Mouse (Mus musculus) embryonic facial prominence, embryonic 14.5 days (tissue): ENCODE results near the gene Ap1m1. TPM values are rescaled to one million over a fixed set of nuclear protein-coding genes. Genes with fewer than 3 reads are reported as not detected.

ENCODE experiments used
- ATAC-seq: fragments of 200-750 bp; cut with Nextera tagmentation; 2 replicates; pipeline ENCODE4 v1.8.0; 2017; ENCODE audit warnings: low read depth, moderate number of reproducible peaks, moderate TSS enrichment
- DNase-seq: peaks from one replicate; pipeline ENCODE4 v3.0.0-alpha.2; 2015; ENCODE audit warnings: low spot score
- H3K27ac ChIP-seq: fragments of 300-500 bp; sonication (generic); replicated peaks from 2 replicates; pipeline ENCODE4 v1.5.1; 2014; ENCODE audit warnings: low read depth, mild to moderate bottlenecking, low read length, moderate library complexity
- H3K27me3 ChIP-seq: fragments of 300-500 bp; sonication (generic); replicated peaks from 2 replicates; pipeline ENCODE4 v1.6.1; 2014; ENCODE audit warnings: low read length; ENCODE audit not compliant: control insufficient read depth, insufficient read depth
- H3K36me3 ChIP-seq: fragments of 300-500 bp; sonication (generic); 2 replicates; pipeline ENCODE4 v1.6.1; 2014; ENCODE audit warnings: low read length, mixed read lengths; ENCODE audit not compliant: control insufficient read depth, insufficient read depth
- H3K4me1 ChIP-seq: fragments of 300-500 bp; sonication (generic); 2 replicates; pipeline ENCODE4 v1.6.1; 2014; ENCODE audit warnings: antibody characterized with exemption, low read length; ENCODE audit not compliant: control insufficient read depth, insufficient read depth
- H3K4me2 ChIP-seq: fragments of 300-500 bp; sonication (generic); 2 replicates; pipeline ENCODE4 v1.6.1; 2014; ENCODE audit warnings: low read depth, mild to moderate bottlenecking, low read length, moderate library complexity, mixed read lengths
- H3K4me3 ChIP-seq: fragments of 300-500 bp; sonication (generic); 2 replicates; pipeline ENCODE4 v1.5.1; 2014; ENCODE audit warnings: low read depth, mild to moderate bottlenecking, low read length
- H3K9ac ChIP-seq: fragments of 300-500 bp; sonication (generic); 2 replicates; pipeline ENCODE4 v1.6.1; 2014; ENCODE audit warnings: low read depth, mild to moderate bottlenecking, low read length, moderate library complexity, mixed read lengths
- H3K9me3 ChIP-seq: fragments of 300-500 bp; sonication (generic); 2 replicates; pipeline ENCODE4 v1.6.1; 2016; ENCODE audit warnings: low read length; ENCODE audit not compliant: control insufficient read depth
- WGBS: fragments of 180-500 bp; shearing (Covaris S2); extraction: QIAGEN DNeasy Blood & Tissue Kit; methylation state at CpG from one replicate; pipeline ENCODE4 v1.1.7; 2014; 5-methylcytosine and 5-hydroxymethylcytosine counted together
- polyA plus RNA-seq: library from polyadenylated mRNA; unstranded; fragments of >200 nt; fragmentation: Nextera tagmentation; extraction: Ambion mirVana; gene quantifications from 2 replicates; pipeline ENCODE4 v1.2.1, GENCODE M21; 2014

The Ap1m1 gene
- polyA plus RNA-seq, 1 experiment from 2014 or later = 85.2 TPM

GRCm38 (mm10) chr8:72302986-72303612, 63.3 kb downstream of the Ap1m1 start:
- Histone ChIP-seq H3K4me3 (no peak overlapping the region), H3K4me2 (no peak overlapping the region), H3K36me3 (no peaks in the 10 kb centered on the region), H3K9me3 (no peaks in the 10 kb centered on the region), H3K27ac (peak overlapping the region; percentile 86), H3K4me1 (peaks cover 8% of the 10 kb centered on the region), H3K27me3 (no peaks in the 10 kb centered on the region), H3K9ac (0 out of 2 replicates have a peak overlapping the region, but pooled peaks have one; percentile 22)
- DNase-seq = peak; percentile 46
- WGBS = 46% methylated on average over 8 of the region's 8 CpGs
- ATAC-seq = 0 out of 2 replicates have a peak, but pooled peaks have one; percentile 32

GRCm38 (mm10) chr8:72303633-72304032, 63.8 kb downstream of the Ap1m1 start:
- no peak overlapping the region for H3K9ac ChIP-seq
- peaks cover 8% of the 10 kb centered on the region for H3K4me1 ChIP-seq
- 39% methylated on average over 8 of the region's 8 CpGs for WGBS
- H3K9me3 ChIP-seq = no peaks in the 10 kb centered on the region
- H3K4me2 ChIP-seq = 0 out of 2 replicates have a peak overlapping the region, but pooled peaks have one; percentile 11
- no peaks in the 10 kb centered on the region for H3K27me3 ChIP-seq
- peak overlapping the region; percentile 86 for H3K27ac ChIP-seq
- no peaks in the 10 kb centered on the region for H3K36me3 ChIP-seq
- H3K4me3 ChIP-seq = no peak overlapping the region
- ATAC-seq (peak; percentile 58), DNase-seq (peak; percentile 79)

DNA sequence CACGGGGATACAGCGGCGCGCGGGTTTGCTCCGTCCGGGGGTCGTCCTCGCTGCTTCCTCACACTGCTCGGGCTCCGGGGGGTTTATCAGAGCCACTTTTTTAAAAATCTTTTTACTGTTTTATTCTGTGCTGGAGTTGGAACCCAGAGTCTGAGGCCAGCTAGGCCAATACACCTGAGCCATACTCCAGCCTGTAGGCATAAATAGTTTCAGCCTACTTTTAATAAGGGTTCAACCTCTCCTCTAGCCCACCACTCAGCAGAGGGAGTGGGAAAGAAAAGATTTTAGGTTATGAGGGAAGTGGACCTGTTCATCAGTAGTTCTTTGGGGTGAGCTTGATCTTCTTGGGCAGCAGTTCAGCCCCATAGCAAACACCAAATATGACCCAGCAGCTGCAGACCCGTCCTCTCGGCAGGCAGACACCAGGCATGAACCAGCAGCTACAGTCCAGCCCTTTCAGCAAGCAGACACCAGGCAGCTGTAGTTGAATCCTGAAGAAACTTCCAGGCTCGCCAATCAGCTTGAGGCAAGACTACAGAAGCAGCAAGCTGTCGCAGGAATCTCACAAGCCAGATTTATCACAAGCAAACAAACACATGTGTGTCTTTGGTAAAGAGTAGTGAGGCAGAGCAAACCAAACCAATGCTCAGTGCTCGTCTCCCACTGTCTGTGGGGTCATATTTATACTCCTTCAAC, 65.5 kb downstream of the Ap1m1 start, which contains the start of gene Gm10282:
Gene Gm10282, minus strand, starts transcription at position 51 of the 696 bp plus-strand sequence.
- WGBS = 73% methylated on average over 15 of the region's 16 CpGs
- Histone ChIP-seq H3K4me3 (no peak within 1 kb of the TSS), H3K9ac (no peak within 1 kb of the TSS), H3K4me2 (no peak within 1 kb of the TSS), H3K9me3 (no peaks in the 10 kb centered on the region), H3K36me3 (no peaks in the 10 kb centered on the region), H3K27ac (no peak within 1 kb of the TSS), H3K27me3 (no peaks in the 10 kb centered on the region), H3K4me1 (peaks cover 8% of the 10 kb centered on the region)
- DNase-seq (no peak), ATAC-seq (no peak)

- no peak overlapping the region for H3K4me3 ChIP-seq
- 91% methylated on average over 5 of the region's 5 CpGs for WGBS
- H3K27me3 ChIP-seq = no peaks in the 10 kb centered on the region
- H3K9ac ChIP-seq = no peak overlapping the region
- H3K4me1 ChIP-seq = peaks cover 8% of the 10 kb centered on the region
- ATAC-seq = no peak
- H3K36me3 ChIP-seq = no peaks in the 10 kb centered on the region
- no peaks in the 10 kb centered on the region for H3K9me3 ChIP-seq
- no peak overlapping the region for H3K27ac ChIP-seq
- no peak overlapping the region for H3K4me2 ChIP-seq
- DNase-seq = no peak
Measured at GRCm38 (mm10) chr8:72306913-72307312, 67.1 kb downstream of the Ap1m1 start.

Other genes with a start within 250 kb of the Ap1m1 start
- 1.0 and 1.7 TPM in 2 replicates for gene Cyp4f18, start 230.4 kb upstream of the Ap1m1 start, polyA plus RNA-seq
- not detected in 2 replicates for gene Olfr372, start 198.8 kb upstream of the Ap1m1 start, polyA plus RNA-seq
- gene Olfr373, start 156.8 kb upstream of the Ap1m1 start, polyA plus RNA-seq = not detected in 2 replicates
- gene Olfr374, start 133.0 kb upstream of the Ap1m1 start, polyA plus RNA-seq = 0.03 and 0.17 TPM in 2 replicates
- 572 and 613 TPM in 2 replicates for gene Tpm4, start 105.0 kb upstream of the Ap1m1 start, polyA plus RNA-seq
- 75.2 and 85.1 TPM in 2 replicates for gene Rab8a, start 78.8 kb upstream of the Ap1m1 start, polyA plus RNA-seq
- 0.08 TPM in 1 of 2 replicates, not detected in the other for gene Hsh2d, start 50.4 kb upstream of the Ap1m1 start, polyA plus RNA-seq
- 0.39 TPM in 1 of 2 replicates, not detected in the other for gene Cib3, start 27.2 kb upstream of the Ap1m1 start, polyA plus RNA-seq
- not detected in 2 replicates for gene Gm11034, start 26.4 kb upstream of the Ap1m1 start, polyA plus RNA-seq
- 57.6 and 59.0 TPM in 2 replicates for gene Fam32a, start 20.3 kb upstream of the Ap1m1 start, polyA plus RNA-seq
- 23.1 and 26.5 TPM in 2 replicates for gene Gm10282, start 65.2 kb downstream of the Ap1m1 start, polyA plus RNA-seq
- 19.9 and 22.1 TPM in 2 replicates for gene Klf2, start 79.0 kb downstream of the Ap1m1 start, polyA plus RNA-seq
- gene Eps15l1, start 181.4 kb downstream of the Ap1m1 start, polyA plus RNA-seq = 50.2 and 56.4 TPM in 2 replicates
- gene Calr3, start 203.9 kb downstream of the Ap1m1 start, polyA plus RNA-seq = 1.7 and 2.2 TPM in 2 replicates
- 12.3 and 13.4 TPM in 2 replicates for gene 1700030K09Rik, start 203.9 kb downstream of the Ap1m1 start, polyA plus RNA-seq
- gene Cherp, start 235.2 kb downstream of the Ap1m1 start, polyA plus RNA-seq = 57.4 and 57.9 TPM in 2 replicates